Mouse (Mus musculus): ENCODE data around the gene Mertk. TPM values are rescaled to one million over a fixed set of nuclear protein-coding genes. Genes with fewer than 3 reads are reported as not detected.

The Mertk gene
- polyA plus RNA-seq, 1 experiment: 6.5 TPM

DNA sequence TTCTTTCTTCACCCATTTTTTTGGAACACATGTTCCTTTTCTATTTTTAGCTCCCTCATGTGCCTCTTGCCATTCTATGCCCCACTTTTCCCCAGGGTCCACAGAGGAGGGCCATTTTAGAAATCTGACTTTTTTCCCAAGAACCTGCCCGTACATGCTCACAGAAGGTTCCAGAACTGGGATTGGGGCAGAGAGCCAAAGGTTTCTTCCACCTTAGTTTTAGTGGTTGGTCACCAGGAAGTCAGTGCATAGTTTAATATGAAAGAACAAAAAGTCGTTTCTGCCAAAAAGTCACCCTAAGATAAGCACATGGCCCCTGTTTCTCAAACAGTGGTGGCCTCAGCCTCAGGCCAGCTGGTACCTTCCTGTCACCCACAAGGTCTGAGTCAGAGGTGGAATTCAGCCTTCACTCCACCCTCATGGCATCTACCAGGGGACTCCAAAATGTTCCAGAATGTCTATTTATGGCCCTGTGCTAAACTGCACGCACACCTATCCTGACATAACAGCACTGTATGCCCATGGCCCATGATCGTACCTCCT lies 56.5 kb downstream of the Mertk start:
- WGBS: 70% methylated on average over 4 of the region's 4 CpGs

DNA sequence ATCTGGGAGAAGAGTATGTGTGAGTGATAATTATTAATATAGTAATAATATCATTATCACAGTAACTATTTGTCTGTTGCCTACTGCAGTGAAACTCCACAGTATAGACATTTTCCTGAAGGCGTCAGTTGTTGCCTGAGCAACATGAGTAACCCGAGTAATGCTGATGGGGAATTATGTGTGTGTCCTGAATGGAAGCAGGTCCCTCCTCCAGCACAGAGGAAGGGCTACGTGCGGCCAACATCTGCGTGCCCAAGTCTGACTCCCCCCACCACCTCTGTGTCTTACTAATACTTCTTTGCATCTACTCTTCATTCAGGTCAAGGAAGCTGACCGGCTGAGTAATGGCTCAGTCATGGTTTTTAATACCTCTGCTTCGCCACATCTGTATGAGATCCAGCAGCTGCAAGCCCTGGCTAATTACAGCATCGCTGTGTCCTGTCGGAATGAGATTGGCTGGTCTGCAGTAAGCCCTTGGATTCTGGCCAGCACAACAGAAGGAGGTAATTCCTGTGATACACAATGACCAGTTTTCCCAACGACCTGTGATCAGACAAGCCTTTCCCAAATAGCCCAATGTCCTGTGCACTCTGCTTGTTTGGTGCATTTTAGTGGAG lies 60.1 kb downstream of the Mertk start:
- DNase-seq (ENCODE audit: low read depth, low spot score): no peak
- WGBS: 54% methylated on average over 10 of the region's 10 CpGs

More for the DNA sequence above, 56.5 kb downstream of the Mertk start:
- DNase-seq (ENCODE audit: low read depth, low spot score): no peak

DNA sequence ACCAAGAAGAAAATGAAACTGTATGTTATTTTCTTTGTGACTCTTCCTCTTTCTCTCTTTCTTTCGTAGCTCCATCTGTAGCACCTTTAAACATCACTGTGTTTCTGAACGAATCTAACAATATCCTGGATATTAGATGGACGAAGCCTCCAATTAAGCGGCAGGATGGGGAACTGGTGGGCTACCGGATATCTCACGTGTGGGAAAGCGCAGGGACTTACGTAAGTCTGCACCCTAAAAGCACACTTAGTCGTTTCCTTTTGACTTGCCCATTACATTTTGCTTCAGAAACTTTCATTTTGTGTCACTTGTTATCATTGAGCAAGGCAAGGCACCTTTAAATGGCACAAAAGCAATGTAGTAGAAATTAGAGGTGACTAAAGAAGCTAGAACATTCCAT lies 63.3 kb downstream of the Mertk start:
- WGBS: 92% methylated on average over 9 of the region's 9 CpGs
- DNase-seq (ENCODE audit: low read depth, low spot score): no peak

DNA sequence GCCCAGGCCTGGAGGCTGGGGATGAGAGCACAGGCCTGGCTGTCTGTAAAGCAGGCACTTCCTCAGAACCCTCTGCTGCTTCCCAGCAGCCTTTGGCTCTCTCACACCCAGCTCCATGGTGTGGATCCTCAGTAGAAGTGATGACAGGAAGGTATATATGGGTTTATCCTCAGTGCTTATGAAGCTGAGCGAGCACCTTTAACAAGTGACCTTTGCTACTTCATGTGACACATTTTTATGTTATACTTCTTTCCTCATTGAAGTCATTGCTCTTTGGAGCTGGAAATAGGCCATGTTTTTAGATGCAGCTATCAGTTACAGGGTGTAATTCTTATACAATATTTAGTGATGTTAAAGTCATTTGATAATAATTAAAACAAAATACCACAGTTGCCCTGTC lies 67.0 kb downstream of the Mertk start:
- DNase-seq (ENCODE audit: low read depth, low spot score): peak; percentile 78
- WGBS: 34% methylated on average over 1 of the region's 1 CpGs

DNA sequence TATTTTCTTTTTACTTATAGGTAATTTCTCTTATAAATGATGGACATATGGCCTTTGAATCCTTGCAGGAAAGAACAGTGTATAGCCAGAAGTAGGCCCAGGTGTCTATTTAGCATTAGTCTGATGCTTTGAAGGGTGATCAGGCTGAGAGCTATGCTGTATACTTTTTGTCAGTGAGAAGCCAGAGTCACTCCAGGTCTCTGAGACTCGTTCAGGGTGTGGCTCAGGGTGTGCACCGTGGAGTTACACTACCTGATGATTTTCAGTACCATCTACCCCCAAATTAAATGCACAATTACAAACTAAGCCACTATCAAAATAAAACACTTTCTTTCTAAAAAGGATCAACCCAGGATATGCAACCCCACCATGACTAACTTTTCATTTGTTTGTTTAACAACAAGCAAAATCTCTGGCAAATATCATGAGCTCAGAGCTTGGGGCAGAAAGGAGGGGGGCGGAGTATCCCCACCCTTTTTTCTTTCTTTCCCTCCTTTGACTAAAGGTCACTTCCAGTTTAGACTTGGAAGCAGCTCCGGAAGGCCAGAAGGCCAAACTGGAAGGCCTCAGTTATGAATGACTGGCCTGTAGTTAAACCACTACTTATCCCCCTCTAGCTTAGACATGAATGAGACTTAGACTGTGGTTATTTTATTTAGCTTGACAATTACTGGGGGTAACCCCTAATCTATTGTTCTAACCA lies 69.9 kb downstream of the Mertk start:
- no peak for DNase-seq (ENCODE audit: low read depth, low spot score)
- 29% methylated on average over 4 of the region's 4 CpGs for WGBS

DNA sequence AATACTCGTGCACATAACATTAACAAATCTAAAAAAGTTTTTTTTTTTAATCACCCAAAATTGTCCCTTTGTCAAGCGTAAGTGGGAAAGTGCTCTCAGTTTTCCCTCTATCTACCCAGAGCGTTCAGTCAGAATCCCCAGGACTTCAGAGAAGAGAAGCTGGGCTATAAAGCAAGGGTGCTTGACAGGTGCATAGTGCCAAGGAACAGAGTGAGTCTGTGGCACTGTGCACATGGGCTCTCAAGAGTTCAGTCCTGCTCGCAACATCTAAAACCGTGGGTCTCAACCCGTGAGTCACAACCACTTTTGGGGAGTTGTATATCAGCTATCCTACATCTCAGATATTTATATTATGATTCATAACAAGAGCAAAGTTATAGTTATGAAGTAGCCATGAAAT lies 71.8 kb downstream of the Mertk start:
- 91% methylated on average over 6 of the region's 6 CpGs for WGBS
- DNase-seq (ENCODE audit: low read depth, low spot score): no peak

DNA sequence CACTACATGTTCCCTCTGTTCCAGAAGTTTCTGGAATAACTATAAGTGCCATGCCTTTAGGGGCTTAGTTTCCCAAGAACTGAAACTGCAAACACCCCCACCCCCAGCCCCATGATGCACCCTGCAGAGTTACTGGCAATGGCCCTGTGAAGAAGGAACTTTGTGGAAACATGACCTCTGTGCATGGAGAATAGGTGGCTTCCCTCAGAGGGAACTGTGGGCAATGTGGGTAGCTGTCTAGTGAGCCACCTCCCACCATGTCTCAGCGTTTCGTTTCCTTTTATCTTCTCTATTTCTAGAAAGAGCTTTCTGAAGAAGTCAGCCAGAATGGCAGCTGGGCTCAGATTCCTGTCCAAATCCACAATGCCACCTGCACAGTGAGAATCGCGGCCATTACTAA lies 72.3 kb downstream of the Mertk start:
- 85% methylated on average over 4 of the region's 4 CpGs for WGBS
- no peak for DNase-seq (ENCODE audit: low read depth, low spot score)

DNA sequence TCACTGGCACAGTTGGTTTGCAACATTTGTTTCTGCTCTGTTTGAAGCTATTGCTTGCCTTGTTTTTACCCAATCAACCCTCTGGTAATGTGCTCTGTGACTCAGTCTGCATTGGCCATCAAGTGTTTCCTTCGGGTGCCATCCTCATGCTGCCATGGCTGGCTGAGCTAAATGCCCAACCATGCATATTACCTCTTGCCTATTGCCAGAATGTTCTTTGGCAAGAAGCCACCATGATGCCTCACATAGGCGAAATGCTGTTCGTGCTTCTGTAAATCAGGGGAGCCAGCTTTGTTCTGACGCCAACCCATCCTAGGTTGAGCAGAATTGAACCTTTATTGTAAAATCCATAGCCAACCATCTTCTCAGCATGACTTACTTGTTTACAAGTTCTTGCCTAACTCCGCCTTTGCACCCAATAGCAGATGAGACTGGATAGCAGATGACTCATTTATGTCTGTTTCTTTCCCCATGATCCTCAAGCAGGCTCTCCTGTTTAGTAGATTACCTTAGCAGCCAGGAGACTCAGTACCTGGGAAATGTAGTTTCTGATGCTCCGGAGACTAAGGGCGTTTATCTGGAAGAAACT lies 73.1 kb downstream of the Mertk start:
- 91% methylated on average over 7 of the region's 7 CpGs for WGBS
- no peak for DNase-seq (ENCODE audit: low read depth, low spot score)

DNA sequence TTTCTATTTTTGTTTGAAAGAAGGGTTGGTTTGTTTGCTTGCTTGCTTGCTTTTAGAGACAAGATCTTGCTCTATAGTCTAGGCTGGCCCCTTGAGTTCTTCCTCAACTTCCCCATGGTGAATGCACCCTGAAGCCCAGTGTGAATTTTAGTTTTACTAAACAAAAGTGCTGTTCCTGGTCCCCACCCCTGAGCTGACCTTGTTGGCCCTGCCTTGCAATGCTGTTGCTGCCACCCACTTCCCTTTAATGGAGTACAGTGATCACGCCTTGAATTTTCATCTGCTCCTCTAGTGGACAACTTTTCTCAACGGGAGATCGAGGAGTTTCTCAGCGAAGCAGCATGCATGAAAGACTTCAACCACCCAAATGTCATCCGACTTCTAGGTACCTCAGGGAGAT lies 83.5 kb downstream of the Mertk start:
- DNase-seq (ENCODE audit: low read depth, low spot score): no peak
- WGBS: 82% methylated on average over 5 of the region's 5 CpGs

DNA sequence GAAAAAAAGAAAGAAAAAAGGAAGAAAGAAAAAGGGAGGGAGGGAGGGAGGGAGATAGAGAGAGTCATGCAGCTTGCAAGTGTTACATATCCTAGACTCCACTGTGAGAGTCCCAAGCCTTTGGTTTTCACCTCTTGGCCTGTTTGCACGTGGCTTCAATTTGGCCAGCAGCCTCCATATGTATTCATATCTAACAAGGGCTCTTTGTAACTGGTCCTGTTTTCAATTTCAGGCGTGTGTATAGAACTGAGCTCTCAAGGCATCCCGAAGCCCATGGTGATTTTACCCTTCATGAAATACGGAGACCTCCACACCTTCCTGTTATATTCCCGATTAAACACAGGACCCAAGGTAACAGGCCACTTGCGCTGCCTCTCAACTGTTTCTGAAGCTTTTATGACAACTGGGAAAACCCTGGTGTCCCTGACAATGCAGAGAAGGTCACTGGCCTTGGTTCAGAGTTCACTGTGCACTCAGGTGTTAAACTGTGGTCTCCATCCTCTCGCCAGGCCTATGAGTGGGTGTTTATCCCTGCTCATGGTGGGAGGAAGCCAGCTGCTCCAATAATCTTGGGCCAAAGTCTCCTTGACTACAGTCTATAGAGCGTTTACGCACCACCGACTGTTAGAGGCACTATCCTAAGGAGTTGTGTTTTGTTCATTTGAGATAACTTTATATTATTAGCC lies 85.0 kb downstream of the Mertk start:
- DNase-seq (ENCODE audit: low read depth, low spot score): no peak
- WGBS: 85% methylated on average over 10 of the region's 10 CpGs

DNA sequence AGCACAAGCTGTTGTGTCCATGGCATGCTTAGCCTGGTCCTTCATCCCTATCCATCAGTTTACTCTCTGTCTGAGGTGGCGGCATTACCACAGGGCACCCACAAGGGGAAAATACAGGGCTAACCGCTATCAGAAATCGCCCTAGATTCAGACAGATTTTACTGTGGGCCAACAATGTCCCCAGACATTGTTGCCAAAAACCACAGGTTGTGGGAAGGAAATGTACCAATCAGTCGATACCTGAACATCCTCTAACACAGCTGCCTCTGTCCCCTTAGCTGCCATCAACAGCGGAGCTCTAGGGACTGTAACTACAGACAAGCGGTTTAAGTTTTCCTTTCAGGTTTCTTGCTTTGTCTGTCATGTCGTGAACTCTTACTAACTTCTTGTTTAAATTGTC lies 86.1 kb downstream of the Mertk start:
- 91% methylated on average over 7 of the region's 7 CpGs for WGBS
- no peak for DNase-seq (ENCODE audit: low read depth, low spot score)

DNA sequence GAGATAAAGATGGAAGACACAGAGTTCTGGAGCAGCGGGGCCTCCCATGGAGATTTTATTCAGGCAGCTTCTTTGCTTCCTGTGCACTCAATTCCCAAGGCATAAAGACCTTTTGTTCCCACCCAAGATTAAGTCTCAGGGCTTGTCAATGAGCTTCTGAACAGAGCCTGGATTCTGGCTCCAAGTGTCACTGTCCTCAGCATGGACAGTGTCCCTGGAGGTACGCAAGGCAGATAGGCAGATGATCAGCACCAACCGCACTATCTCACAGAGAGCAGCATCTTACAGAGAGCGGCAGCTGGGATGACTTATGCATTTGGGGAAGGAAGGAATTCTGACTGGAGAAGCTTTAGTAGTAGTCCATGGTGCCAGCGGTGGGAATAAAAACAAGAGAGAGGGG lies 87.6 kb downstream of the Mertk start:
- DNase-seq (ENCODE audit: low read depth, low spot score): no peak
- WGBS: 86% methylated on average over 5 of the region's 5 CpGs

DNA sequence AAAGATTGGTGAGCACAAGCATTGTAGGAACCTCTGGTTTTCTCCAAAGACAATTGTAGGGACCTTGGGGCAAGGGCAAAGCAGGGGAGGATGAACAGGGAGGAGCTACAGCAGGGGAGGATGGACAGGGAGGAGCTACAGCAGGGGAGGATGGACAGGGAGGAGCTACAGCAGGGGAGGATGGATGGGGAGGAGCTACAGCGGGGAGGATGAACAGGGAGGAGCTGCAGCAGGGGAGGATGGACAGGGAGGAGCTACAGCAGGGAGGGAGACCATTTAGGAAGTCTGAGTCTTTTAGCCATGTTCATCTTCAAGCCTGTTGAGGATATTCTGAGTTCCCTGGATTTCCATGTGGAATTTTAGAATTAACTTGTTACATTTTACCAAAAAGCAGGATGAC lies 88.0 kb downstream of the Mertk start:
- DNase-seq (ENCODE audit: low read depth, low spot score): no peak
- WGBS: 65% methylated on average over 1 of the region's 1 CpGs

DNA sequence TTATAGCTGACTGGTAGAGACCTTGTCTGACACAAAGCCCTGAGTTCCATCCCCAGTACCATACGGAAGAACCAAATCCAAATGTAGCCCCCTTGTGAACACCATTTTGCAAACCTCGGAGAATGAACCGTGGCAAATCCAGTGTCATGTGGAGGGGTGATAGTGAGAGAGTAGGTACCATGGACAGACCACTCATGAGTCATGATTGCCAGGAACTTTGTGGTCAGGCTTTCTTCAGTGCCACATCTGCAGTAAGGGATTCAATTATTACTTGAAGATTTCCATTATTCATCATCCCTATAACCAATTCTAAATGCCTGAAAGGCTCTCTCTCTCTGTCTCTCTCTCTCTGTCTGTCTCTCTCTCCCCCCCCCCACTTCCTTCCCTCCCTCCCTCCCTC lies 89.0 kb downstream of the Mertk start:
- DNase-seq (ENCODE audit: low read depth, low spot score): no peak
- 93% methylated on average over 3 of the region's 3 CpGs for WGBS

DNA sequence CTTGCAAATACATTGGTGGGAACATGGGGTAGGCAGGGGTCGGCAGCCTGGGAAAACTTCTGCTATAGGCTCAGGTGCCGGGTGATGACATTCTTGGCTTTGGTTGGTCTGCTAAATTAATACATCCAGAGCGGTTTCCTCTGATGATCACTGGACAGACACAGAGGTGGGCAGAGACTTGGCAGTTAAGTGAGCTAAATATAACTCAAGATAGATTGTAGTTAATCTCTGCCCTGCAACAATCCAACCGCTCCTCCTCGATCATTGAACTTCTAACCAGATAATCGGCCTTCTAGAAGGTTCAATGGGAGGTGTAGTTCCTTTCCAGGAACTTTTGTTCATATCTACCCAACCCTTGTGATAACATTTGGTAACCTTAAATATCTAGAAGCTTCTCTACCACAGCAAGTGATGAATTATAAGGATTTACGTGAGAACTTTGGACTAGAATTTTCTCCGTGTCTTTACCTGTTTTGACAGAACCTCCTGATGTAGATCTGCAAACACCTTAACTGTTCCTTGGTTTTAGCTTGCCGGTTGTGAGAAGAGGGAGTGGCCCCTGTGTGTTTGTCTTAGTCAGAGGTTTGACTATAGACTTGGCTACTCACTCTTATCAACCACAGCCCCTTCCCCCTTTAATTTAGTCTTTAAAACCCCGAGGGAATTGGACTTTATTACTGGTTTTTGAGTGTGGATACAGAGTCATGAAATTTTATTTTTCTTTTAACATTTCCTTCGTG lies 92.3 kb downstream of the Mertk start:
- DNase-seq (ENCODE audit: low read depth, low spot score): no peak
- 56% methylated on average over 11 of the region's 11 CpGs for WGBS

DNA sequence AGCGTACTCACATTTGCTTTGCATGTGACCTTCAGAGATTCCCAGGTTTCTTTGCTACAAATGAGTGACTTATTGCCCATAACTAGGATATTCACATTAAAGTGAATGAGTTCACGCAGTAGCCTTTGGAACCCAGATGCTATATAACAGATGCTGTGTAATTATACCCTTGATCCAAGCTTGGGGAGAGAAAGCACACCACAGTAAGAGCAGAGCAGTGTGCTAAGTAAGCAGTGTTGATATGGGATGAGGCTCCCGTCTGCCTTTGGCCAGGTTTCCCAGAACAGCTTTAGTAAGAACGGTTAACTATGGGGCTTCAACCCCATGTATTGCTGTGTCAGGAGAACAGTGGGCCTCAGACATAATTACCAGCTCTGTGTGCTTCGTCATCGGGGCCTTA lies 95.2 kb downstream of the Mertk start:
- DNase-seq (ENCODE audit: low read depth, low spot score): no peak
- WGBS: 72% methylated on average over 6 of the region's 6 CpGs

DNA sequence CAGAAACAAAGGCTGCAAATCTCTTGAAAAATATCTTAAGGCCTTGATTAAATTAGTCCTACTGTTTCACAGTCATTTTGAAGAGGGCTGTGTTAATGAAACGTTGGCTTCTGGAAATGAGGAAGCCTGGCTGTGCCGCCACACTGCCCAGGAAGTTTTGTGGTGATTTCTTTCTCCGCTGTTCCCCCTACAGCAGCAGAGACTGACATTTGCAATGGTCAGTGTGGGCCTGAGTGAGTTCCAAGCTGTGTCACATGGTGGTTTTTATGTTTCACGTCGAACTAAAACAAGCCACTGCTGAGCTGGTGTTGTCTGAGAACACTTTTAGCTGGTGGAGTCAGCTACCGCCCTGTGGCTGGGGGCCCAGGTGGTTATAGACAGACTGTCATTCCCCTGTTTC lies 97.7 kb downstream of the Mertk start:
- 80% methylated on average over 6 of the region's 6 CpGs for WGBS
- DNase-seq (ENCODE audit: low read depth, low spot score): no peak

DNA sequence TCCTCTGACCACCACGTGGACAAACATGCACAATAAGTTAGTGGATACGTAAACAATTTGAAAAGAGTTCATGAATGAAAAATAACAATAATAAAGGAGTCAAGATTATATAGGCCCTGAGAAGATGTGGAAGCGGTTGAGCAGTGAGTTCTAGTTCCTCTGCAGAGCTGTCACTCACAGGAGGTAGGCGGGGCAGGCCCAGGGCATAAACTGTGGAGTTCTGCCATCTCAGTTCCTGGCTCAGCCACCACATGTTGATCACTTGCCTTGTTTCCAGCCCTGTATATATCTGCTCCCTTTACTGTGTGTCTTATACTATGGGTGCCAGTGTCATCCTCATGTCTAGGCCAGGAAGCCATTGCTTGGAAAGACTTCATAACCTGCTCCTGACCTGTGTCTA lies 104.7 kb downstream of the Mertk start:
- WGBS: 92% methylated on average over 4 of the region's 4 CpGs

DNA sequence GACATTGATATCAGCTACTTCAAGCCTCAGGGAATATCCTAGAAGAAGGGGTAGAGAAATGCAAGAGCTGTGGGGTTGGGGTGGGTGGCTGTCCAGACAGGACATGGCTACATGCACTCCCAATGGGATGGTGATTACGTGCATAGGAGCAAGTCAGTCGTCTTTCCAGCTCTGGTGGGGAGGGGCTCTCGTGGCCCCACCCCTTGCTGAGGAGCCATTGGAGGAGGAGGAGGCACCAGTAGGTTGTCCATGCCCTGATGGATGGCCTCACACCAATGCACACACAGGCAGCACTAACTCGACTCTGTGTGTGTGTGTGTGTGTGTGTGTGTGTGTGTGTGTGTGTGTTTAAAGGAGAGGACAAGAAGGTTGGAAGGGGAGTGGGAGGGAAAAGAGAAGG lies 106.6 kb downstream of the Mertk start:
- no peak for DNase-seq (ENCODE audit: low read depth, low spot score)
- WGBS: 65% methylated on average over 4 of the region's 4 CpGs

More for the DNA sequence above, 104.7 kb downstream of the Mertk start:
- no peak for DNase-seq (ENCODE audit: low read depth, low spot score)

DNA sequence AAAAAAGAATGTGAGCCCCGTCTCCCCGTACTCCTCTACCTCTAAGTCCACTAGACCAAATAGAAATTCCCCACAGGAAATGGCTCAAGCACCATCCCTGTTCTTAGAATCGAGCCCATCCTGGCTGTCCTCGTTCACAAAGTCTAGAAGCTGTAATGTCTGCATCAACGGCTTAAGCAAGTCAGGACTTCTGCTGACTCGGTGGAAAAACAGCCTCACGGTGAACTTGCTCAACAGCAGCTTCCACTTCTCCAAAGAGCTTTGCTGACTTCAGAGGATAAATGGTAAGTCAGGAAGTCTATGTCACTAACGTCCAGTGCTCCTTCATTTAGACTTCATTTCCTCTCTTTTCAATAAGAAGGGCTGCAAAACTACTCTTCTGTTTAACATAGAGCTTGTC lies 107.8 kb downstream of the Mertk start:
- 48% methylated on average over 8 of the region's 8 CpGs for WGBS
- no peak for DNase-seq (ENCODE audit: low read depth, low spot score)
